Mouse (Mus musculus) mouse trophoblast stem cell (cell line): Measurements from ENCODE around the gene Slc39a11.

Experiments
- in situ Hi-C, 2 experiments: fragments of 300-500 bp; cut with MseI, MboI; formaldehyde crosslinking; loops; 2 replicates in 1 of 2; 3 replicates in 1 of 2; pipeline ENCODE4 v1.15.1; 2025

Gene Slc39a11

GRCm38 (mm10) chr11:113292906-113293614 lies 356.8 kb downstream of the Slc39a11 start:
- in situ Hi-C loops, result loop anchor here in 1 of 2 experiments (10.0 kb wide), 1 partner anchor 122 kb away; no protein-coding TSS in a partner anchor

- in situ Hi-C loops, result loop anchor here in 1 of 2 experiments (10.0 kb wide), 1 partner anchor 123 kb away; no protein-coding TSS in a partner anchor
Observed at GRCm38 (mm10) chr11:113291781-113292714, 357.8 kb downstream of the Slc39a11 start.

GRCm38 (mm10) chr11:113290911-113291310 lies 359.0 kb downstream of the Slc39a11 start:
- in situ Hi-C loops, result loop anchor here in 1 of 2 experiments (10.0 kb wide), 1 partner anchor 124 kb away; no protein-coding TSS in a partner anchor

- in situ Hi-C loops, result no loop called here
Observed at GRCm38 (mm10) chr11:113284951-113285741, 364.7 kb downstream of the Slc39a11 start.

- in situ Hi-C loops, result no loop called here
Observed at GRCm38 (mm10) chr11:113283376-113283811, 366.5 kb downstream of the Slc39a11 start.

- in situ Hi-C loops, result no loop called here
Observed at GRCm38 (mm10) chr11:113278238-113278637, 371.6 kb downstream of the Slc39a11 start.

- in situ Hi-C loops, result no loop called here
Observed at GRCm38 (mm10) chr11:113277034-113277612, 372.8 kb downstream of the Slc39a11 start.

GRCm38 (mm10) chr11:113276518-113276917 lies 373.4 kb downstream of the Slc39a11 start:
- in situ Hi-C loops, result no loop called here

GRCm38 (mm10) chr11:113274037-113274436 lies 375.8 kb downstream of the Slc39a11 start:
- in situ Hi-C loops, result no loop called here

- in situ Hi-C loops, result no loop called here
Observed at GRCm38 (mm10) chr11:113271857-113272256, 378.0 kb downstream of the Slc39a11 start.

GRCm38 (mm10) chr11:113268831-113269319 lies 381.0 kb downstream of the Slc39a11 start:
- in situ Hi-C loops, result no loop called here

GRCm38 (mm10) chr11:113267516-113268230 lies 382.2 kb downstream of the Slc39a11 start:
- in situ Hi-C loops, result no loop called here

GRCm38 (mm10) chr11:113266706-113267105 lies 383.2 kb downstream of the Slc39a11 start:
- in situ Hi-C loops, result no loop called here

GRCm38 (mm10) chr11:113265567-113265966 lies 384.3 kb downstream of the Slc39a11 start:
- in situ Hi-C loops, result no loop called here

- in situ Hi-C loops, result no loop called here
Observed at GRCm38 (mm10) chr11:113263971-113264370, 385.9 kb downstream of the Slc39a11 start.

GRCm38 (mm10) chr11:113262062-113262461 lies 387.8 kb downstream of the Slc39a11 start:
- in situ Hi-C loops, result no loop called here

- in situ Hi-C loops, result no loop called here
Observed at GRCm38 (mm10) chr11:113261421-113261820, 388.5 kb downstream of the Slc39a11 start.

- in situ Hi-C loops, result no loop called here
Observed at GRCm38 (mm10) chr11:113259712-113260382, 390.0 kb downstream of the Slc39a11 start.

- in situ Hi-C loops, result no loop called here
Observed at GRCm38 (mm10) chr11:113258016-113258415, 391.9 kb downstream of the Slc39a11 start.

- in situ Hi-C loops, result no loop called here
Observed at GRCm38 (mm10) chr11:113254653-113255052, 395.2 kb downstream of the Slc39a11 start.
